Mouse (Mus musculus): ENCODE results near the gene Gm340. TPM values are rescaled to one million over a fixed set of nuclear protein-coding genes. Genes with fewer than 3 reads are reported as not detected.
A peak's percentile ranks its signal among the peaks of the same experiment; 100 is the strongest.

Gene Gm340
- polyA plus RNA-seq, 1 experiment from 2014 or later = 2.8 TPM

DNA sequence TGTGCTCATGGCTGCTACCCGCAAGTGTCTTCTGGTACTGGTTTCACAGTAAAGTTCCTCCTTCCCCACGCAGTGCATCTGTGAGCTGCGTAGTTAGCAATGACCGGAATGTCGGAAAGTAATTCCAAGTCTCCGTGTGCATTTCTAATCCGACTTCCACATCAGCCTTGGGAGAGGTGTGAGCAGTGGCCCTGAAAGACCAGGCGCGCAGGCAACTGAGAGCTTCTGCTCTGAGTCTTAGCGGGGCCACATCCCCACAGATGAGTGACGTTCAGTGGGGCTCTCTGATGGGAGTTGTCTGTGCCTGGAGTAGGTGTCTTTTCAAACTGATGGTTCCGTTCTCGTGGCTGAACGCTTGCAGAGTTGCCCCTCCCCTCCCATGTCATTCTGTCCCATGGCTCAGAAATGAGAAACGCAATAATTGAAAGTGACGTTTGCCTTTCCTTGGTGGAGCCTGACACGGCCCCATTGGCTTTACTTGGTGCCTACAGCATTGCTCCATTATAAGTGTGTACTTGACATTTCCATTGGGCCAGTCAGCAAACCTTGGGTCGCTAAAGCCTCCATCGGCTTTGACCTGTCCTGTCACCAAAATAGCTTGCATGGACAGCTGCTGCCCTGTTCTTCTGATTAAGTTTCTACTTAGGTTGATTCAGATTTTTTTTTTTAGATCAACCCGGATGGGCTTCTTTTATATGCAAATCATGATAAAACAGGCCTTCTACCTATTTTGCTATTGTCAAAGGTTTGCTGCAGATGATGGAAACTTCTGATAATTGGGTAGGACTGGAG, 5.5 kb downstream of the Gm340 start:
- 83% methylated on average over 20 of the region's 20 CpGs for WGBS
- no peaks in the 10 kb centered on the region for H3K27me3 ChIP-seq
- H3K4me1 ChIP-seq = no peaks in the 10 kb centered on the region
- no peak for ATAC-seq (replicated peaks; ENCODE audit: low FRiP score)
- no peaks in the 10 kb centered on the region for H3K9me3 ChIP-seq (replicated peaks)
- no peak overlapping the region for H3K4me3 ChIP-seq (replicated peaks)
- H3K36me3 ChIP-seq = peaks cover 40% of the 10 kb centered on the region
- no peak overlapping the region for H3K4me2 ChIP-seq
- H3K27ac ChIP-seq = no peak overlapping the region
- H3K9ac ChIP-seq = no peak overlapping the region

DNA sequence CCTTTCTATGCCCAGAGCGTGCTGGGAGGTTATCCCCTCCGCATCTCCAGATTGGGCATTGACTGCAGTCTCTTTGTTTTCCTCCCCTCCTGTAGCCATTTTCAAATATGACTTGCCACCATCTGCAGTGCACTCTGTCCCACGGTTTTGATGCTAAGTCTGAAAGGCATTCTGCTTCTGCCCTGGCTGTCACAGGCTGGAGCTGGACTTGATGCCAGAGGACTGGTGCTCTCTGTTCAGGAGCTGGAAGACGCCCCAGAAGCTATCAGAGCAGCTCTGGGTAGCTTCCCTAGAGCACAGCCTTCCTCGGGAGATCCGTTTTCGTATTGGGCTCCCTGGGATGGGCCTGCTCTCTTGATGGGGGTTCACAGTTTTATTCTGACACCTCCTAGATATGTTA, 6.9 kb downstream of the Gm340 start:
- Histone ChIP-seq H3K36me3 (peaks cover 26% of the 10 kb centered on the region), H3K4me3 (replicated peaks) (no peak overlapping the region), H3K9ac (no peak overlapping the region), H3K4me2 (no peak overlapping the region), H3K27me3 (no peaks in the 10 kb centered on the region), H3K27ac (no peak overlapping the region), H3K9me3 (replicated peaks) (no peaks in the 10 kb centered on the region), H3K4me1 (no peaks in the 10 kb centered on the region)
- 87% methylated on average over 7 of the region's 7 CpGs for WGBS
- ATAC-seq (replicated peaks; ENCODE audit: low FRiP score) = no peak

DNA sequence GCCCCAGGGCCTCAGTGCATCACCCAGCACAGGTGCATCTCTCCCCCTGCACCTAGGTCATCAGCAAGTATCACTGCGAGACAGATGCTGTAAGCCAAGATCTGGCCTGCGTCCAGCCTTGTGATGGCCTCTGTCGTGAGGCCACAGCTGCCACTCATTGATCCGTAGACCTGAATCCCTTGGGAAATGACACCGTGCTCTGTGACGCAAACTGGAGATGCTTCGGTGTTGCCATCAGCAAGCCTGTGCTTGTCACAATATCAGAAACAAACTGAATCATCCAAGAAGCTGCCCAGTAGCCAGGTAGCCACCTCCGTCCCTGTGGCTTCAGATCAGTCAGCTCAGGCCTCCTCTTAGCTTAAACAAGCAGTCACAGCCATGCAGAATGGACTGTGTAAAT, 7.5 kb downstream of the Gm340 start:
- ATAC-seq (replicated peaks; ENCODE audit: low FRiP score) = no peak
- 84% methylated on average over 8 of the region's 8 CpGs for WGBS

DNA sequence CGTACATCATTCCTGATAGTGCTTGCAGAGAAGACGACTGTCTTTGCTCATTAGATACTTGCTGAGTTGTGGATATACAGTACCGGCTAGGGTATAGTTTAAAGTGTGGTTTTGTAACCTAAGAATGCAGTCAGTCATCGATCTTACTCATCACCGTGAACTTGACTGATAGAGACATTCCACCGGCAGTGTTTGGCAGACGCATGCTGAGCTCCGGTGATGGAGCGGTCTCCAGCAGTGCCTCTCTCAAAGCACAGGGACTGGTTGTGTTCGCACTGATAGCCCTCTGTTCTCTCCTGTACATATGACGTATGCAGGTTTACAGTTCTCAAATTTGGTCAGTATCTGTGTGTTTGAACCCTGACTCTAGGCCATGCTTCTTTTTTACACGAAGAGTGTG, 9.6 kb downstream of the Gm340 start:
- no peak for ATAC-seq (replicated peaks; ENCODE audit: low FRiP score)
- no peak overlapping the region for H3K4me3 ChIP-seq (replicated peaks)
- 0 out of 2 replicates have a peak, but pooled peaks cover 4% of the 10 kb centered on the region for H3K36me3 ChIP-seq
- no peaks in the 10 kb centered on the region for H3K27me3 ChIP-seq
- no peak overlapping the region for H3K9ac ChIP-seq
- H3K4me1 ChIP-seq = peaks cover 11% of the 10 kb centered on the region
- WGBS = 65% methylated on average over 12 of the region's 12 CpGs
- no peak overlapping the region for H3K4me2 ChIP-seq
- H3K27ac ChIP-seq = no peak overlapping the region
- H3K9me3 ChIP-seq (replicated peaks) = no peaks in the 10 kb centered on the region

More for the DNA sequence above, 7.5 kb downstream of the Gm340 start:
- Histone ChIP-seq H3K4me1 (no peaks in the 10 kb centered on the region), H3K27me3 (no peaks in the 10 kb centered on the region), H3K4me3 (replicated peaks) (no peak overlapping the region), H3K9me3 (replicated peaks) (no peaks in the 10 kb centered on the region), H3K36me3 (peaks cover 19% of the 10 kb centered on the region), H3K9ac (no peak overlapping the region), H3K27ac (no peak overlapping the region), H3K4me2 (no peak overlapping the region)

DNA sequence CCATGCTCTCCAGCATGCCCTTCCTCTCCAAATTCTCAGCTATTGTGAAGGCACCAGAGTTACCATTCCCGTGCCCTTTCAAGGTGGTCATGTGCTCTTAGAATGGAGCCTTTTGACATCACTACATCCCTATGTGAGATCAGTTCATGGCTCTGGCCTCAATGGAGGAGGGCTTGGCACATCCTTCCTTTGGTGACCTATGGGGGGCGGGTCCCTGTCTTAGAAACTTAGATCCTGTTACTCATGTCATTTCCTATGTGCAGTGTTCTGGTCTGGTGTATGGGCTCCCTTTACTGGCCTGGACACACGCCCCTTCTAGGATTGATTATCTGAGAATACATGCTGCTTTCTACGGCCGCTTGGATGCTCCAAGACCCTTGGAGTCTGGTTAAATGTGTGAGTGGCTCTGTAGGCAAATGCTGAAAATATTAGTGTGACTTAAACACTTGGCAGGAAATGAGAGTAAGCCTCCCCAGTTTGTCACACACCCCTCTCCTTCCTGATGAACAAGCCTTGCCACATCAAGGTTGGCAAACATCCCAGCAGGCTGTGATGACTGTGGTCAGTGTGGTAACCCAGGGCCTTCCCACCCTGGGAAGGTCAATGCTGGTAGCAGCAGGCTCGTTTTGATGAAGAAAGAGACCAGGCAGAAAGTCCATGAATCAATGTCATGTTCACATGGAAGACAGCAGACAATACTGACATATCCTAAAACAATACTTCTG, 15.2 kb downstream of the Gm340 start:
- Histone ChIP-seq H3K36me3 (no peaks in the 10 kb centered on the region), H3K4me1 (peaks cover 11% of the 10 kb centered on the region), H3K9ac (no peak overlapping the region), H3K4me2 (no peak overlapping the region), H3K9me3 (replicated peaks) (no peaks in the 10 kb centered on the region), H3K27ac (no peak overlapping the region), H3K27me3 (no peaks in the 10 kb centered on the region), H3K4me3 (replicated peaks) (no peak overlapping the region)
- 78% methylated on average over 6 of the region's 6 CpGs for WGBS
- ATAC-seq (replicated peaks; ENCODE audit: low FRiP score) = no peak

DNA sequence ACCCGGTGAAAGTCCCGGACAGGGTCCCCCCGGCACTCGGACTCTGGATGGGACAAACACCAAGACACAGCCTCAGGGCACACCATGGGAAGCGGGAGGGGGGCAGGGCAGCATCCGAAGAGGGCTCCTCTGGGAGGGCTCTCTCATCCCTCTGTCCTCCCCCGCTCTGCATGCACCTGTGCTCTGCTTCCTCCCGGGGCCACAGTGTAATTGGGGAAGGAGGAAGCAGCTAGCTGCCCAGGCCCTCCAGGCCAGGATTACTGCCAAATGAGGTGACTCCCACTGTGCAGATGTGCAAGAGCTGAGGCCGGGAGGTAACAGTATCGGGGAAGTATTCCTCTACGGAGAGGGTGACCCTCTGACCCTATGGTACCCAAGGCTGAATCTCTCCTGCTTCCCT, 18.5 kb downstream of the Gm340 start:
- no peak overlapping the region for H3K9ac ChIP-seq
- 51% methylated on average over 11 of the region's 11 CpGs for WGBS
- no peaks in the 10 kb centered on the region for H3K27me3 ChIP-seq
- no peak overlapping the region for H3K4me3 ChIP-seq (replicated peaks)
- peaks cover 6% of the 10 kb centered on the region for H3K4me1 ChIP-seq
- H3K27ac ChIP-seq = no peak overlapping the region
- no peak overlapping the region for H3K4me2 ChIP-seq
- H3K36me3 ChIP-seq = no peaks in the 10 kb centered on the region
- peak; percentile 52; the same call in 1 of the 2 replicates for ATAC-seq (replicated peaks; ENCODE audit: low FRiP score)
- no peaks in the 10 kb centered on the region for H3K9me3 ChIP-seq (replicated peaks)

DNA sequence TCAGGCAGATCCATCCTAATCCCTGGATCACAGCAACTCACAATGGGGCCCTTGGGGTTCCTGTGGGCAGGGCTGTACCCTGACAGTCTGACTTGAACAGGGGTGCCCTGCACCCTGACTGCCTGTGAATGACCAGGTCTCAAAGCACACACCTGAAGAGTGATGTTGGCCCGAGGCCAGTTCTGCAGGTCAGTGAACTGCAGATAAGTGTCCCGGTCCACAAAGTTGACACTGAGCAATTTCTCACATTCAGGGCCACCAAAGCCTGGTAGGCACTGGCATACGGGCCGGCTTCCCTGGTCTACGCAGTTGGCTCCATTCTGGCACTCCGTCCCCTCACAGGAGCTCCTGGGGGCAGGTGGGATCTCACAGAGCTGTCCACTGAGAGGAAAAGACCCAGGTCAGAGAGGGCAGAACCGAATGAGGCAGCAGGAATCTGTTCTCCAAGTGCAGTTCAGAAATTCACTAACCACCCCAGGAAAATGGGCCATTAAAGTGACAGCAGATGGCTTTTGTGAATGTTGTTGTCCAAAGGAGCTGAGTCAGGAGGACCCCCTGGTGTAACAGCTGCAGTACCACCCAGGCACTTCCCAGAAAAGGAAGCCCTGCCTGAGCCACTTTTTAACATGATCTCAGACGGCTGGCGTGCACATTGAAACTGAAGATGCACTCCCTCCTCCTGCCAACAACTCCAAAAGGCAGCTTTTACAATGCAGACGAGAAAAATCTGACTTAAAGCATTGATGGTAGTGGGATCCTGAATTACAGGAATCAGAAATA, 24.2 kb downstream of the Gm340 start:
- no peaks in the 10 kb centered on the region for H3K27me3 ChIP-seq
- no peaks in the 10 kb centered on the region for H3K4me1 ChIP-seq
- ATAC-seq (replicated peaks; ENCODE audit: low FRiP score) = no peak
- no peak overlapping the region for H3K9ac ChIP-seq
- no peak overlapping the region for H3K4me2 ChIP-seq
- H3K9me3 ChIP-seq (replicated peaks) = no peaks in the 10 kb centered on the region; the same call in 1 of the 2 replicates
- WGBS = 70% methylated on average over 10 of the region's 10 CpGs
- no peaks in the 10 kb centered on the region for H3K36me3 ChIP-seq
- H3K4me3 ChIP-seq (replicated peaks) = no peak overlapping the region
- no peak overlapping the region for H3K27ac ChIP-seq

DNA sequence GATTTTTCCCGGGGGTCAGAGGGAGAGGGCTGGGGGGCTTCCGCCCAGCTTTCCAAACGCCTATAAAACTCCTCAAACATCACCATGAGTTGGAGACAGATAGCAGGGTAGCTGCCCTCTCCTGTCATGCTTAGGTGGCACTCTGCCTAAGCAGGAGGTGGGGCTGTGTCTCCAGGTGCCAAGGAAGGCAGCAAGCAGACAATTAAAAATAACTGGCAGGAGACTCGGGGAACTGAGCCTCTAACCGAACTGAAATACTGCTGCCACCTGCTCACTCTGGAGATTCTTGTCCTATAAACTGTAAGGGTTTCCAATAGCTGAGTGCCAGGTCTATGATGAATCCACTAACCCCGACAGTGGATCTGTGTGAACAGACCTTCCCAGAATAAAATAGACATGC, 29.5 kb downstream of the Gm340 start:
- ATAC-seq (replicated peaks; ENCODE audit: low FRiP score) = no peak
- WGBS = 69% methylated on average over 6 of the region's 6 CpGs
- no peak overlapping the region for H3K9ac ChIP-seq
- no peak overlapping the region for H3K4me2 ChIP-seq
- peaks cover 5% of the 10 kb centered on the region; the same call in 1 of the 2 replicates for H3K4me1 ChIP-seq
- peaks cover 23% of the 10 kb centered on the region for H3K27me3 ChIP-seq
- no peak overlapping the region for H3K4me3 ChIP-seq (replicated peaks)
- no peak overlapping the region for H3K27ac ChIP-seq
- no peaks in the 10 kb centered on the region for H3K36me3 ChIP-seq
- no peaks in the 10 kb centered on the region; the same call in 1 of the 2 replicates for H3K9me3 ChIP-seq (replicated peaks)

DNA sequence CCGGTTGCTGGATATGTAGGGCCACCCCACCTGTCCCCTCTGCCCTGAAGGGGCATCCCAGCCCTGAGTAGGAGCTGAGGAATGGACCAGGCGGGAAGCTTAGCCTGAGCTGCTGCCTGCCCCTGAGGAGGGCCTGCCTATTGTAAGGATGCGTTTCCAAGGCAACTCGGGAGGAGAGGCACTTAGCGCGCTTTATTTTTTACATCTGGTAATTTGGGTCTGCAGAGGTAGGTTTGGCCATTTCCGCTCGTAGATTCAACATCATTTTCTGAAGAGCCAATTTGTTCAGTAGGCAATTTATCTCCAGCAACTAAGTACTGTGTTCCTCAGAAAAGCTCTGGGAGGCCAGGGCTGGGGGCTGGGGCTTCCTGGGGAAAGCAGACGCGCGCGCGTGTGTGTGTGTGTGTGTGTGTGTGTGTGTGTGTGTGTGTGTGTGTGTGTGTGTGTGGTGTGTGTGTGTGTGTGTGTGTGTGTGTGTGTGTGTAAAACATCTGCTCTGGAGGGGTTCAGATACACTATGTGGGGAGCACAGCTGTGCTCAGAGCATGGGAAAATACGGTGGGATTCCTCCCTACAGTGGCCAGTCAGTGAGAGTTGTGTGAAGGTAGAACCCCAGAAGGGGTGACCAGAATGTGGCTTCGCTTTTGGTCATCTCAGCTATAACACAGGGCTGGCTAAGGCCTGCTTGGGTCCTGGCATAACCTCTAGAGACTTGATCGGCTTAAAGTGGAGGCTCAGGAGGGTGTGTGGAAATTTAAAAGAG, 31.3 kb downstream of the Gm340 start:
- no peak for ATAC-seq (replicated peaks; ENCODE audit: low FRiP score)
- Histone ChIP-seq H3K27me3 (peaks cover 28% of the 10 kb centered on the region), H3K9ac (no peak overlapping the region), H3K4me2 (no peak overlapping the region), H3K36me3 (no peaks in the 10 kb centered on the region), H3K9me3 (replicated peaks) (no peaks in the 10 kb centered on the region; the same call in 1 of the 2 replicates), H3K4me1 (peaks cover 11% of the 10 kb centered on the region; the same call in 1 of the 2 replicates), H3K4me3 (replicated peaks) (no peak overlapping the region), H3K27ac (no peak overlapping the region)
- whole genome bisulfite sequencing = 53% methylated on average over 16 of the region's 16 CpGs

DNA sequence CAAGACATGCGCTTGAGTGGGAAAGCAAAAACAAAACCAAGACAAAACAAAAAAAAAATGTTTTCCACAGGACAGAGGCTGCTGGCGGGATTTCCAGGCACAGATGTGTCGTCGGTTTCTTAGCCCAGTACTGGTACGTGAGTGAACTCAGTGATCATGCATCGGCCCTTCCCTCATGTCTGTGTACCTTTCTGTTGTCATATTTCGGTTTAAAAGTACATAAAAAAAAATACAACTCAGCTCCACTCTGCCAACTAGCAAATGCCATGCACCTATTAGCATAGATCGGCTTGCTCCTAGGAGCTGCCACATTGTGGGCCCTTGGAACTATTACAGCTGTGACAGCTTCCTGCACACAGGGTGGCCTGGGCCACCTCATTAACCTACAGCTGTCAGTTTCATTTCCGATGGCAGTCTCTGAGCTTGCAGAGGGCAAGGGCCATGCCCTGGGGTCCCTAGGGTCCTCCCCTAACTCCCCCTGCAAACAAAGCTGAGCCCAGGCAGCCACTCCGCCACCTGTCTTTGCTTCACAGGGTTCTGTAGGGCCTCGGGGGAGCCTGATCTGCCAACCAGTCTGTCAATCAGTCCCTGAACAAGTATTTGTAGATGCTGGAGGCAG, 33.5 kb downstream of the Gm340 start:
- H3K4me1 ChIP-seq = peaks cover 21% of the 10 kb centered on the region; the same call in 1 of the 2 replicates
- ATAC-seq (replicated peaks; ENCODE audit: low FRiP score) = 0 out of 2 replicates have a peak, but pooled peaks have one; percentile 27
- WGBS = 47% methylated on average over 11 of the region's 11 CpGs
- no peak overlapping the region for H3K27ac ChIP-seq
- no peaks in the 10 kb centered on the region; the same call in 1 of the 2 replicates for H3K9me3 ChIP-seq (replicated peaks)
- H3K9ac ChIP-seq = no peak overlapping the region
- no peak overlapping the region for H3K4me2 ChIP-seq
- no peaks in the 10 kb centered on the region for H3K36me3 ChIP-seq
- H3K4me3 ChIP-seq (replicated peaks) = no peak overlapping the region
- peaks cover 28% of the 10 kb centered on the region for H3K27me3 ChIP-seq

DNA sequence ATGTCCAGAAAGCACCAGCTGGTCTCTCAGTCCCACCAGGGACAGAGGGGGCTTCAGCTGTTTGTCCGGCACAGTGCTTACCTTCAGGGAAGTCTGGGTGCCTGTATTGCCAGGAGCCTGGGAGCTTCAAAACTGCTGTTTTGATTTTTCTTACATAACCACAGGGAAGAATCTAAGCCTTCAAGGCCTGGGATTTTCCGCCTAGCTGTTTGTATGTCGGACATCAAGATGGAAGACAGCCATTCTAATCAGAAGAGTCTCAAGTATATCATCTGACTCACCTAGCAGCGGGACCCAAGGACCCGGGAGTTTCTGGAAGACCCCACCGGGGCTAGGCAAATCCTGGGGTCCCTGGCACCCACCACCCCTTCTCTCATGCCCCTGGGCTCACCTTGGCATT, 34.1 kb downstream of the Gm340 start:
- Histone ChIP-seq H3K27me3 (peaks cover 28% of the 10 kb centered on the region), H3K4me2 (no peak overlapping the region), H3K36me3 (no peaks in the 10 kb centered on the region), H3K4me3 (replicated peaks) (no peak overlapping the region), H3K27ac (no peak overlapping the region), H3K4me1 (peaks cover 21% of the 10 kb centered on the region; the same call in 1 of the 2 replicates), H3K9ac (no peak overlapping the region), H3K9me3 (replicated peaks) (no peaks in the 10 kb centered on the region)
- WGBS = 74% methylated on average over 6 of the region's 6 CpGs
- ATAC-seq (replicated peaks; ENCODE audit: low FRiP score) = no peak

All from kidney, embryonic 15.5 days (tissue).